8 mouse cellular contexts compared by ENCODE assay signal in the genomic region with DNA sequence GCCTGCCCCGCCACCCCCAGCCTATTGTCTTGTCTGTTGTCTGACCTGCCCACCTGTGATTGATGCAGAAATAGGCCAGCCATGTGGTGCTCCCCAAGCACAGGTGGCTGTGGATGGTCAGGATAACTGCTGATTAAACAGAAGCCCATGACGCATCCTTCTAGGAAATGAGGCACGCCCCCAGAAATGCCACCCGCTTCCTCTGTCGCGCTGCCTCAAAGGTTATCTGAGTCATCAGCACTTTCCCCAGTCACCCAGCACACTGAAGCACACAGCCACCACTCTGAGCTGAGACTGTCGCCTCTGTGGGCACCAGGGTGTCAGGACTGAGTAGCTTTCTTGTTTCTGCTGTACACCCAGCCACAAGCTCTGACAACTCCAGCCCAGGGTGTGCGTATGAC. TPM values are rescaled to one million over a fixed set of nuclear protein-coding genes. Genes with fewer than 3 reads are reported as not detected.
DNase-seq lines count a peak whose midpoint lies in the region; ATAC-seq and TF ChIP-seq lines count a peak whose summit lies in the region.

No protein-coding gene starts in this region.

- no peaks in the 10 kb centered on the region for H3K36me3 ChIP-seq in midbrain, embryonic 10.5 days
- no peaks in the 10 kb centered on the region for H3K36me3 ChIP-seq in midbrain, embryonic 11.5 days (ENCODE audit: control insufficient read depth, insufficient read depth, low read length)
- H3K36me3 ChIP-seq in hindbrain, embryonic 16.5 days (ENCODE audit: control insufficient read depth, insufficient read depth, low read length): no peaks in the 10 kb centered on the region

- intact Hi-C loops in left cerebral cortex, adult 2 months (cut with DNase I): no loop called here

- no peaks in the 10 kb centered on the region for H3K9me3 ChIP-seq in midbrain, embryonic 10.5 days (replicated peaks)
- H3K9me3 ChIP-seq in midbrain, embryonic 11.5 days (ENCODE audit: control insufficient read depth, low read length): no peaks in the 10 kb centered on the region
- no peaks in the 10 kb centered on the region for H3K9me3 ChIP-seq in hindbrain, embryonic 16.5 days (ENCODE audit: control insufficient read depth, low read length)

- DNase-seq in midbrain, embryonic 10.5 days (ENCODE audit: low spot score): no peak
- no peak for DNase-seq in midbrain, embryonic 11.5 days (ENCODE audit: low spot score, missing footprints)
- peak; percentile 77 for DNase-seq in adrenal gland, adult 8-10 months
- DNase-seq in frontal cortex, postnatal 25 days (ENCODE audit: low spot score in 2 of 2): peak; percentile 16 to 36
- DNase-seq in left cerebral cortex, adult 2 months (ENCODE audit: extremely low spot score in 1 of 2, low spot score in 2 of 2): peak; percentile 66
- DNase-seq in yolk sac, embryonic 10.5 days (ENCODE audit: low spot score): peak; percentile 84

- WGBS in midbrain, embryonic 10.5 days: 84% methylated on average over 8 of the region's 8 CpGs
- WGBS in midbrain, embryonic 11.5 days: 84% methylated on average over 8 of the region's 8 CpGs
- WGBS in hindbrain, embryonic 16.5 days: 70% methylated on average over 8 of the region's 8 CpGs

- ATAC-seq in midbrain, embryonic 11.5 days (ENCODE audit: low FRiP score): no peak
- ATAC-seq in megakaryocyte-erythroid progenitor cell, adult 5-6 weeks (replicated peaks; ENCODE audit: low FRiP score, low TSS enrichment, poor library complexity, severe bottlenecking): peak; percentile 69
- ATAC-seq in hindbrain, embryonic 16.5 days: no peak

- peaks cover 71% of the 10 kb centered on the region for H3K4me1 ChIP-seq in midbrain, embryonic 10.5 days
- H3K4me1 ChIP-seq in midbrain, embryonic 11.5 days (ENCODE audit: control insufficient read depth, insufficient read depth, low read length): peaks cover 28% of the 10 kb centered on the region
- H3K4me1 ChIP-seq in hindbrain, embryonic 16.5 days (ENCODE audit: control insufficient read depth, insufficient read depth, low read depth, low read length): peaks cover 29% of the 10 kb centered on the region

- H3K27ac ChIP-seq in midbrain, embryonic 10.5 days (replicated peaks): peak overlapping the region; percentile 63; the same call in 1 of the 2 replicates
- H3K27ac ChIP-seq in midbrain, embryonic 11.5 days (ENCODE audit: low read depth, low read length): no peak overlapping the region
- no peak overlapping the region for H3K27ac ChIP-seq in left cerebral cortex, adult 2 months
- no peak overlapping the region for H3K27ac ChIP-seq in hindbrain, embryonic 16.5 days (ENCODE audit: low read depth, low read length)

- no peaks in the 10 kb centered on the region for H3K27me3 ChIP-seq in midbrain, embryonic 10.5 days (ENCODE audit: low read depth, poor library complexity, severe bottlenecking)
- no peaks in the 10 kb centered on the region for H3K27me3 ChIP-seq in midbrain, embryonic 11.5 days (ENCODE audit: control insufficient read depth, insufficient read depth, low read length)
- H3K27me3 ChIP-seq in hindbrain, embryonic 16.5 days (replicated peaks; ENCODE audit: control insufficient read depth, insufficient read depth, low read length): no peaks in the 10 kb centered on the region

- H3K4me2 ChIP-seq in midbrain, embryonic 11.5 days: no peak overlapping the region
- H3K4me2 ChIP-seq in hindbrain, embryonic 16.5 days (ENCODE audit: low read length): no peak overlapping the region

- no peak overlapping the region for H3K4me3 ChIP-seq in midbrain, embryonic 10.5 days
- H3K4me3 ChIP-seq in midbrain, embryonic 11.5 days (ENCODE audit: low read depth, low read length): no peak overlapping the region
- no peak overlapping the region for H3K4me3 ChIP-seq in left cerebral cortex, adult 2 months
- no peak overlapping the region for H3K4me3 ChIP-seq in hindbrain, embryonic 16.5 days (ENCODE audit: low read length)

- no peak overlapping the region for H3K9ac ChIP-seq in midbrain, embryonic 11.5 days (ENCODE audit: low read length)
- H3K9ac ChIP-seq in hindbrain, embryonic 16.5 days (ENCODE audit: low read depth, low read length): no peak overlapping the region

- TF ChIP-seq CTCF in left cerebral cortex, adult 2 months (IDR thresholded peaks at IDR 0.05): no peak

RNA-seq across cellular contexts. Expression of gene Nek6, which starts 24.9 kb away (rescaled TPM):
- 87.4 and 96.9 TPM in 2 replicates for polyA plus RNA-seq in midbrain, embryonic 10.5 days (2016; fragmentation: Nextera tagmentation; extraction: Ambion mirVana)
- 87.3 and 92.3 TPM in 2 replicates for polyA plus RNA-seq in midbrain, embryonic 11.5 days (2014; fragmentation: Nextera tagmentation; extraction: Ambion mirVana)
- total RNA-seq in adrenal gland, adult 8-10 months (2022): 10 to 100 TPM in 3 of 4 experiments, 1 to 10 TPM in 1; 9.3 to 27.3 (median 18.6) TPM
- total RNA-seq in left cerebral cortex, adult 2 months (2021): 10 to 100 TPM; 28.2 to 29.4 TPM
- total RNA-seq in megakaryocyte-erythroid progenitor cell, adult 5-6 weeks (2014; fragmentation: Nextera tagmentation): not detected in 2 replicates
- 0.05 and 0.65 TPM in 2 replicates for total RNA-seq in megakaryocyte-erythroid progenitor cell, adult 5-6 weeks (2017)
- 65.4 and 72.4 TPM in 2 replicates for polyA plus RNA-seq in hindbrain, embryonic 16.5 days (2015; fragmentation: Nextera tagmentation; extraction: Ambion mirVana)

Comparison
In these comparisons a context has a peak if more than half of its experiments do, and no peak if none do; other contexts are left out.
1. DNase-seq: peak in adrenal gland, adult 8-10 months (single experiment), frontal cortex, postnatal 25 days (2 of 2), left cerebral cortex, adult 2 months (2 of 2) and yolk sac, embryonic 10.5 days (single experiment); none in midbrain, embryonic 10.5 days (single experiment) and midbrain, embryonic 11.5 days (single experiment).
2. RNA of gene Nek6, which starts 24.9 kb away (total RNA-seq): 28.2 to 29.4 TPM in left cerebral cortex, adult 2 months and 9.3 to 27.3 TPM in adrenal gland, adult 8-10 months; 0.05 to 0.65 TPM in megakaryocyte-erythroid progenitor cell, adult 5-6 weeks; every median in the first group is over 4 times any median in the second.